Mouse (Mus musculus): ENCODE data around the gene Cyp4x1. TPM values are rescaled to one million over a fixed set of nuclear protein-coding genes. Genes with fewer than 3 reads are reported as not detected.

The Cyp4x1 gene
- total and polyA plus RNA-seq, 2 experiments from 2014 or later: 8.9 to 18.7 TPM

GRCm38 (mm10) chr4:115056921-115057673 lies 77.0 kb downstream of the Cyp4x1 start:
- peaks cover 83% of the 10 kb centered on the region for H3K27me3 ChIP-seq (ENCODE audit: insufficient read depth, low read length)
- peak overlapping the region; percentile 44 for H3K4me2 ChIP-seq (ENCODE audit: low read depth)
- H3K36me3 ChIP-seq (ENCODE audit: insufficient read depth): no peaks in the 10 kb centered on the region
- no peak for TF ChIP-seq CTCF (IDR thresholded peaks at IDR 0.05; ENCODE audit: low read depth)
- H3K9ac ChIP-seq: 0 out of 2 replicates have a peak overlapping the region, but pooled peaks have one; percentile 14
- under 1% methylated on average over 47 of the region's 48 CpGs for WGBS
- no peaks in the 10 kb centered on the region for H3K9me3 ChIP-seq (ENCODE audit: low read length)
- H3K4me3 ChIP-seq (ENCODE audit: low read depth, low read length): peak overlapping the region; percentile 29
- ATAC-seq (peak; percentile 47), DNase-seq (peak; percentile 87)
- H3K27ac ChIP-seq (ENCODE audit: low read depth, low read length): peak overlapping the region; percentile 57
- no peaks in the 10 kb centered on the region for H3K4me1 ChIP-seq (ENCODE audit: insufficient read depth)

DNA sequence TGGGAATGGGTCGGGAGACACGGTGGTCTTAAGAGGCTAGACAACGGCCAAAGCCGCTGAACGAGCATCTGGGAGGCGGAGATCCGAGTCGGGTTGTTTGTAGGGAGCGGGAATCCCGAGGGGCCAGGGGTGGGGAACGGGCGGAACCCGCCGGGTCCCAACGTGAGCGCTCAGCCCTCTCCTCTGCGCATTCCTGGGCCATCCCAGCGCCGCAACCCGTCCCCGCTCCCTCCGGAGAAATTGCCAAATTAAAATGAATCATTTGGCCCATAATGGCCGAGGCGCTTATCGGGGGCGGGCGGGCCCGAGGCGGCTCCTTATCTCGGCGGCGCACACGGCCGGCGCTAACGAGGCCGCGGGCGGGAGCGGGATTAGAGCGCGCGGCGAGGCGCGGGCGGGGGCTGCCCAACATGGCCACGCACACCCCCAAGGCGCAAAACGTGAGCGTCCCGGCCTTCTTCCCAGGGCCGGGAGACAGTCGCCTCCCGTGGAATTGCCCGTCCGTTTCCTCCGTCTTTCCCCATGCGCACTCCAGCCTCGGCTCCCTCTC lies 77.6 kb downstream of the Cyp4x1 start, which contains the start of gene Tal1:
Gene Tal1, plus strand, starts transcription at position 56 of the 550 bp plus-strand sequence.
- Histone ChIP-seq H3K36me3 (ENCODE audit: insufficient read depth) (no peaks in the 10 kb centered on the region), H3K27ac (ENCODE audit: low read depth, low read length) (peak within 1 kb of the TSS; percentile 57), H3K9me3 (ENCODE audit: low read length) (no peaks in the 10 kb centered on the region), H3K9ac (0 out of 2 replicates have a peak within 1 kb of the TSS, but pooled peaks have one; percentile 14), H3K4me2 (ENCODE audit: low read depth) (peak within 1 kb of the TSS; percentile 44), H3K4me1 (ENCODE audit: insufficient read depth) (no peaks in the 10 kb centered on the region), H3K4me3 (ENCODE audit: low read depth, low read length) (peak within 1 kb of the TSS; percentile 29), H3K27me3 (ENCODE audit: insufficient read depth, low read length) (peaks cover 84% of the 10 kb centered on the region)
- no peak for TF ChIP-seq CTCF (IDR thresholded peaks at IDR 0.05; ENCODE audit: low read depth)
- peak; percentile 50 for DNase-seq
- under 1% methylated on average over 60 of the region's 60 CpGs for WGBS
- peak; percentile 38 for ATAC-seq

Other genes starting within 250 kb of the Cyp4x1 start
- gene Foxd2, start 225.4 kb downstream of the Cyp4x1 start, total RNA-seq (2014; rRNA removed): 0.38 and 1.8 TPM in 2 replicates
- 0.25 and 0.28 TPM in 2 replicates for gene Foxd2, start 225.4 kb downstream of the Cyp4x1 start, polyA plus RNA-seq (2015; fragmentation: Nextera tagmentation; extraction: Ambion mirVana)
- not detected in 2 replicates for gene Foxe3, start 208.3 kb downstream of the Cyp4x1 start, total RNA-seq (2014; rRNA removed)
- gene Foxe3, start 208.3 kb downstream of the Cyp4x1 start, polyA plus RNA-seq (2015; fragmentation: Nextera tagmentation; extraction: Ambion mirVana): not detected in 2 replicates
- 120 and 132 TPM in 2 replicates for gene Cmpk1, start 147.0 kb downstream of the Cyp4x1 start, total RNA-seq (2014; rRNA removed)
- gene Cmpk1, start 147.0 kb downstream of the Cyp4x1 start, polyA plus RNA-seq (2015; fragmentation: Nextera tagmentation; extraction: Ambion mirVana): 181 and 208 TPM in 2 replicates
- 1.5 and 4.2 TPM in 2 replicates for gene Stil, start 134.1 kb downstream of the Cyp4x1 start, total RNA-seq (2014; rRNA removed)
- gene Stil, start 134.1 kb downstream of the Cyp4x1 start, polyA plus RNA-seq (2015; fragmentation: Nextera tagmentation; extraction: Ambion mirVana): 1.5 and 2.1 TPM in 2 replicates
- 2.5 and 4.0 TPM in 2 replicates for gene Tal1, start 77.9 kb downstream of the Cyp4x1 start, total RNA-seq (2014; rRNA removed)
- 0.34 and 0.54 TPM in 2 replicates for gene Tal1, start 77.9 kb downstream of the Cyp4x1 start, polyA plus RNA-seq (2015; fragmentation: Nextera tagmentation; extraction: Ambion mirVana)
- gene Pdzk1ip1, start 45.6 kb downstream of the Cyp4x1 start, total RNA-seq (2014; rRNA removed): 1.2 TPM in 1 of 2 replicates, not detected in the other
- gene Pdzk1ip1, start 45.6 kb downstream of the Cyp4x1 start, polyA plus RNA-seq (2015; fragmentation: Nextera tagmentation; extraction: Ambion mirVana): 2.4 TPM in 2 replicates
- gene Cyp4a29, start 107.8 kb upstream of the Cyp4x1 start, total RNA-seq (2014; rRNA removed): not detected in 2 replicates
- gene Cyp4a29, start 107.8 kb upstream of the Cyp4x1 start, polyA plus RNA-seq (2015; fragmentation: Nextera tagmentation; extraction: Ambion mirVana): not detected in 2 replicates
- not detected in 2 replicates for gene Cyp4a12a, start 164.8 kb upstream of the Cyp4x1 start, total RNA-seq (2014; rRNA removed)
- not detected in 2 replicates for gene Cyp4a12a, start 164.8 kb upstream of the Cyp4x1 start, polyA plus RNA-seq (2015; fragmentation: Nextera tagmentation; extraction: Ambion mirVana)

Measured in forebrain, postnatal 0 days (tissue).